ENCODE assay signal across 27 mouse cellular contexts in genomic region chr2:146565693-146566092, GRCm38 (mm10). TPM values are rescaled to one million over a fixed set of nuclear protein-coding genes. Genes with fewer than 3 reads are reported as not detected.
DNase-seq lines count a peak whose midpoint lies in the region; ATAC-seq and TF ChIP-seq lines count a peak whose summit lies in the region.
"Had no signal": no experiment of that assay in that cellular context is flagged by ENCODE, and none has a peak within 500 bp of the region (broad histone marks: within the 10 kb centered on the region; RNA-seq: fewer than 3 reads in every experiment).

No protein-coding gene starts in this region.

- H3K4me2 ChIP-seq in lung, embryonic 15.5 days, result no peak overlapping the region
- H3K4me2 ChIP-seq: embryonic facial prominence, embryonic 12.5 days; heart, embryonic 15.5 days; hindbrain, embryonic 15.5 days; limb, embryonic 13.5 days; liver, embryonic 13.5 days; midbrain, embryonic 11.5 days had no signal

- no peaks in the 10 kb centered on the region for H3K36me3 ChIP-seq in lung, embryonic 15.5 days
- no peaks in the 10 kb centered on the region for H3K36me3 ChIP-seq in thymus, adult 2 months (ENCODE audit: control insufficient read depth, insufficient read depth, low read length)
- H3K36me3 ChIP-seq: embryonic facial prominence, embryonic 12.5 days; heart, embryonic 15.5 days; hindbrain, embryonic 15.5 days; limb, embryonic 13.5 days; liver, embryonic 13.5 days had no signal

- ATAC-seq in lung, embryonic 15.5 days (ENCODE audit: borderline replicate concordance, extremely low read depth, low FRiP score, low TSS enrichment), result no peak
- ATAC-seq: activated CD4-positive, CD25-positive, alpha-beta regulatory T cell, adult 4 months; forebrain, postnatal 0 days had no signal

- peak overlapping the region; percentile 12; the same call in 1 of the 2 replicates for H3K27ac ChIP-seq in lung, embryonic 15.5 days
- no peak overlapping the region for H3K27ac ChIP-seq in thymus, adult 2 months (ENCODE audit: control insufficient read depth, insufficient read depth, low read length)
- H3K27ac ChIP-seq: embryonic facial prominence, embryonic 12.5 days; heart, adult 2 months; heart, embryonic 15.5 days; hindbrain, embryonic 15.5 days; layer of hippocampus, adult 2 months; limb, embryonic 13.5 days; liver, embryonic 13.5 days had no signal

- no peaks in the 10 kb centered on the region for H3K27me3 ChIP-seq in lung, embryonic 15.5 days
- no peaks in the 10 kb centered on the region for H3K27me3 ChIP-seq in thymus, adult 2 months (ENCODE audit: control insufficient read depth, insufficient read depth, low read length)
- H3K27me3 ChIP-seq: embryonic facial prominence, embryonic 12.5 days; heart, embryonic 15.5 days; hindbrain, embryonic 15.5 days; limb, embryonic 13.5 days; liver, embryonic 13.5 days had no signal

- H3K4me1 ChIP-seq in lung, embryonic 15.5 days, result peaks cover 7% of the 10 kb centered on the region
- H3K4me1 ChIP-seq in thymus, adult 2 months (replicated peaks; ENCODE audit: control insufficient read depth, insufficient read depth, low read length), result no peaks in the 10 kb centered on the region
- H3K4me1 ChIP-seq: hindbrain, embryonic 15.5 days had no signal

- H3K4me3 ChIP-seq in lung, embryonic 15.5 days, result no peak overlapping the region
- H3K4me3 ChIP-seq in thymus, adult 2 months (ENCODE audit: control insufficient read depth, insufficient read depth, low read length), result no peak overlapping the region
- H3K4me3 ChIP-seq: embryonic facial prominence, embryonic 12.5 days; heart, adult 2 months; heart, embryonic 15.5 days; hindbrain, embryonic 15.5 days; layer of hippocampus, adult 2 months; limb, embryonic 13.5 days; liver, embryonic 13.5 days had no signal

- no peak overlapping the region for H3K9ac ChIP-seq in lung, embryonic 15.5 days
- H3K9ac ChIP-seq: embryonic facial prominence, embryonic 12.5 days; forebrain, postnatal 0 days; heart, embryonic 15.5 days; hindbrain, embryonic 15.5 days; limb, embryonic 13.5 days; liver, embryonic 13.5 days had no signal

- no peak for TF ChIP-seq POLR2A in thymus, adult 2 months (IDR thresholded peaks at IDR 0.05; ENCODE audit: control insufficient read depth, extremely low read depth, insufficient read depth, low read length, poor library complexity)

- 41% methylated on average over 6 of the region's 6 CpGs for WGBS in lung, embryonic 15.5 days
- WGBS in thymus, adult 2 months, result 59% methylated on average over 6 of the region's 6 CpGs

- TF ChIP-seq CTCF in thymus, adult 2 months (IDR thresholded peaks at IDR 0.05; ENCODE audit: borderline replicate concordance, control insufficient read depth, extremely low read depth, insufficient read depth, low read length, poor library complexity), result no peak

- no peaks in the 10 kb centered on the region for H3K9me3 ChIP-seq in lung, embryonic 15.5 days
- H3K9me3 ChIP-seq: embryonic facial prominence, embryonic 12.5 days; heart, embryonic 15.5 days; hindbrain, embryonic 15.5 days; limb, embryonic 13.5 days; liver, embryonic 13.5 days had no signal

- DNase-seq in urinary bladder, postnatal 14 days (ENCODE audit: low spot score), result peak; percentile 43
- DNase-seq in urinary bladder, postnatal 25 days (ENCODE audit: low spot score), result no peak
- peak; percentile 15 to 34 for DNase-seq in lung, postnatal 4 days
- no peak for DNase-seq in thymus, postnatal 0 days (ENCODE audit: low spot score)
- no peak for DNase-seq in layer of hippocampus, postnatal 36 days
- no peak for DNase-seq in thymus, adult 2 months
- DNase-seq: adrenal gland, adult 8-10 months; cerebellum, adult 18-20 months; cerebellum, postnatal 25 days; forebrain, postnatal 0 days; gastrocnemius, postnatal 25 days; heart, adult 2 months; heart, postnatal 4 days; kidney, adult 11 months; kidney, postnatal 25 days; liver, embryonic 13.5 days; right cerebral cortex, postnatal 14 days; spleen, adult 18-20 months; thymus, postnatal 36 days had no signal

RNA-seq across cellular contexts. Expression of gene Ralgapa2, which starts 53.5 kb away (rescaled TPM):
- 7.3 and 7.7 TPM in 2 replicates for polyA plus RNA-seq in lung, embryonic 15.5 days (2015; fragmentation: Nextera tagmentation; extraction: Ambion mirVana)
- polyA plus RNA-seq in thymus, postnatal 0 days (2015; fragmentation: Nextera tagmentation; extraction: Ambion mirVana), result 5.1 and 5.5 TPM in 2 replicates
- 10 to 100 TPM; 27.5 to 32.8 TPM for total RNA-seq in layer of hippocampus, postnatal 36 days (2021)
- 15.0 and 17.8 TPM in 2 replicates for polyA plus RNA-seq in thymus, adult 2 months (2012; rRNA removed)

Comparison
In these comparisons a context has a peak if more than half of its experiments do, and no peak if none do; other contexts are left out.
1. DNase-seq: peak in urinary bladder, postnatal 14 days (single experiment) and lung, postnatal 4 days (2 of 2); none in urinary bladder, postnatal 25 days (single experiment), thymus, postnatal 0 days (single experiment), layer of hippocampus, postnatal 36 days (0 of 2) and thymus, adult 2 months (single experiment).